Mouse (Mus musculus) liver, adult 2 months (tissue): ENCODE data around the gene Ppp1r37. TPM values are rescaled to one million over a fixed set of nuclear protein-coding genes. Genes with fewer than 3 reads are reported as not detected.

Source experiments
- DNase-seq: peaks from one replicate; pipeline ENCODE4 v3.0.0-alpha.2; 2011; ENCODE audit warnings: low read depth, low spot score; ENCODE audit errors: extremely low read depth
- H3K27ac ChIP-seq: fragments of 200-500 bp; replicated peaks from 2 replicates; pipeline ENCODE4 v1.5.1; 2012; ENCODE audit warnings: low read depth, mild to moderate bottlenecking, control low read depth, inconsistent platforms, low read length; ENCODE audit not compliant: insufficient read depth
- H3K27me3 ChIP-seq: fragments of 200-500 bp; 2 replicates; pipeline ENCODE4 v1.6.1; 2012; ENCODE audit warnings: mild to moderate bottlenecking, moderate library complexity, low read length, inconsistent platforms; ENCODE audit not compliant: control insufficient read depth, insufficient read depth
- H3K36me3 ChIP-seq: fragments of 200-500 bp; 2 replicates; pipeline ENCODE4 v1.6.1; 2012; ENCODE audit warnings: low read length, inconsistent platforms; ENCODE audit not compliant: control insufficient read depth, insufficient read depth
- H3K4me1 ChIP-seq: fragments of 200-500 bp; 2 replicates; pipeline ENCODE4 v1.6.1; 2011; ENCODE audit warnings: low read length; ENCODE audit not compliant: control insufficient read depth, insufficient read depth
- H3K4me3 ChIP-seq: fragments of 200-500 bp; 2 replicates; pipeline ENCODE4 v1.5.1; 2011; ENCODE audit warnings: low read depth, mild to moderate bottlenecking, control low read depth, low read length, moderate library complexity; ENCODE audit not compliant: insufficient read depth
- H3K79me2 ChIP-seq: fragments of 200-500 bp; 2 replicates; pipeline ENCODE4 v1.6.1; 2012; ENCODE audit warnings: inconsistent platforms, mild to moderate bottlenecking, low read length, moderate library complexity; ENCODE audit not compliant: control insufficient read depth, insufficient read depth
- H3K9ac ChIP-seq: fragments of 200-500 bp; 2 replicates; pipeline ENCODE4 v1.6.1; 2012; ENCODE audit warnings: low read depth, mild to moderate bottlenecking, control low read depth, inconsistent platforms, low read length
- CTCF ChIP-seq: fragments of 200-500 bp; IDR thresholded peaks from 2 replicates; pipeline ENCODE4 v1.5.1; 2011; ENCODE audit warnings: low read depth, low read length, control low read depth
- POLR2A ChIP-seq: fragments of 200-500 bp; IDR thresholded peaks from 2 replicates; pipeline ENCODE4 v1.6.1; 2011; ENCODE audit warnings: low read length, control low read depth; ENCODE audit not compliant: insufficient read depth; ENCODE audit errors: extremely low read depth
- WGBS: fragments of 180-500 bp; shearing (Covaris S2); methylation state at CpG from one replicate; pipeline ENCODE4 v1.1.7; 2018; 5-methylcytosine and 5-hydroxymethylcytosine counted together
- polyA plus RNA-seq: library from polyadenylated mRNA; depleted of rRNA; stranded (reverse); fragments of >200 nt; gene quantifications from 2 replicates; pipeline ENCODE4 v1.2.3, GENCODE M21; 2012
- total RNA-seq: library from RNA; depleted of rRNA; stranded (reverse); fragments of >200 nt; gene quantifications from 2 replicates; pipeline ENCODE4 v1.2.3, GENCODE M21; 2014

Ppp1r37 gene
- total and polyA plus RNA-seq, 2 experiments: 25.0 to 84.2 TPM

GRCm38 (mm10) chr7:19577141-19577852, 14.4 kb upstream of the Ppp1r37 start, which contains the start of the genes Zfp296 and Gemin7:
TSS of gene Zfp296 (plus strand) at chr7:19577287.
TSS of gene Gemin7 (minus strand) at chr7:19577595.
- Histone ChIP-seq H3K9ac (peak within 1 kb of the TSS; percentile 3), H3K36me3 (peaks cover under 1% of the 10 kb centered on the region; the same call in 1 of the 2 replicates), H3K27me3 (no peaks in the 10 kb centered on the region), H3K4me1 (peaks cover 11% of the 10 kb centered on the region), H3K4me3 (peak within 1 kb of the TSS; percentile 56), H3K27ac (no peak within 1 kb of the TSS), H3K79me2 (no peaks in the 10 kb centered on the region)
- WGBS: 2% methylated on average over 56 of the region's 56 CpGs
- peak; percentile 50 for DNase-seq
- TF ChIP-seq CTCF (no peak), POLR2A (no peak)

- Histone ChIP-seq H3K79me2 (peaks cover 7% of the 10 kb centered on the region; the same call in 1 of the 2 replicates), H3K27ac (no peak overlapping the region), H3K27me3 (no peaks in the 10 kb centered on the region), H3K4me3 (no peak overlapping the region), H3K36me3 (no peaks in the 10 kb centered on the region), H3K4me1 (peaks cover 12% of the 10 kb centered on the region), H3K9ac (no peak overlapping the region)
- WGBS: 74% methylated on average over 3 of the region's 3 CpGs
- DNase-seq: no peak
- no peak for TF ChIP-seq CTCF
- TF ChIP-seq POLR2A: no peak
Observed at GRCm38 (mm10) chr7:19575559-19575958, 12.7 kb upstream of the Ppp1r37 start.

- peaks cover 19% of the 10 kb centered on the region; the same call in 1 of the 2 replicates for H3K79me2 ChIP-seq
- no peak for DNase-seq
- H3K4me3 ChIP-seq: peak overlapping the region; percentile 79
- peak overlapping the region; percentile 93 for H3K27ac ChIP-seq
- H3K36me3 ChIP-seq: no peaks in the 10 kb centered on the region
- TF ChIP-seq POLR2A (no peak), CTCF (no peak)
- H3K27me3 ChIP-seq: no peaks in the 10 kb centered on the region
- WGBS: 18% methylated on average over 16 of the region's 16 CpGs
- H3K9ac ChIP-seq: peak overlapping the region; percentile 81
- H3K4me1 ChIP-seq: peaks cover 12% of the 10 kb centered on the region
Observed at GRCm38 (mm10) chr7:19573776-19574140, 10.9 kb upstream of the Ppp1r37 start.

- under 1% methylated on average over 53 of the region's 53 CpGs for WGBS
- Histone ChIP-seq H3K36me3 (no peaks in the 10 kb centered on the region), H3K27ac (peak overlapping the region; percentile 93), H3K79me2 (peaks cover 19% of the 10 kb centered on the region; the same call in 1 of the 2 replicates), H3K27me3 (no peaks in the 10 kb centered on the region), H3K4me1 (peaks cover 12% of the 10 kb centered on the region), H3K9ac (peak overlapping the region; percentile 81), H3K4me3 (peak overlapping the region; percentile 79)
- TF ChIP-seq CTCF (no peak; the same call in 1 of the 2 replicates), POLR2A (peak; percentile 62; the same call in 1 of the 2 replicates)
- DNase-seq: peak; percentile 65
Observed at GRCm38 (mm10) chr7:19572926-19573775, 10.3 kb upstream of the Ppp1r37 start.

GRCm38 (mm10) chr7:19569647-19570046, 6.8 kb upstream of the Ppp1r37 start:
- Histone ChIP-seq H3K9ac (no peak overlapping the region), H3K4me1 (peaks cover 8% of the 10 kb centered on the region), H3K27ac (no peak overlapping the region), H3K4me3 (no peak overlapping the region), H3K27me3 (no peaks in the 10 kb centered on the region), H3K79me2 (peaks cover 19% of the 10 kb centered on the region; the same call in 1 of the 2 replicates), H3K36me3 (peaks cover 3% of the 10 kb centered on the region; the same call in 1 of the 2 replicates)
- TF ChIP-seq CTCF (no peak), POLR2A (no peak)
- WGBS: 87% methylated on average over 3 of the region's 3 CpGs
- no peak for DNase-seq
